Mouse (Mus musculus) G1E (cell line): ENCODE measurements at regions not wholly inside any gene's neighbourhood (a gene's known extent, or its start where the extent isn't known, plus 50 kb on each side); places are given as distances from the start of the nearest gene placed in this dataset.

Source experiments
- CTCF ChIP-seq: IDR thresholded peaks from 2 replicates; pipeline ENCODE4 v1.5.1; 2012; ENCODE audit warnings: low read depth, low read length, inconsistent platforms, mixed read lengths
- GATA1 ChIP-seq: IDR thresholded peaks from 2 replicates; pipeline ENCODE4 v1.6.1; 2012; ENCODE audit warnings: borderline replicate concordance, low read length, inconsistent platforms, mixed read lengths

GRCm38 (mm10) chr1:51649963-51650652 lies 171.9 kb upstream of the Nabp1 start:
- TF ChIP-seq GATA1 = no peak
- TF ChIP-seq CTCF = no peak
